Mouse (Mus musculus): ENCODE data around the gene Ank.
"Not testable (repeated sequence)": the region's sequence is repeated elsewhere in the genome, so short reads cannot be mapped to it uniquely, and the experiment has no call there.

Ank gene

DNA sequence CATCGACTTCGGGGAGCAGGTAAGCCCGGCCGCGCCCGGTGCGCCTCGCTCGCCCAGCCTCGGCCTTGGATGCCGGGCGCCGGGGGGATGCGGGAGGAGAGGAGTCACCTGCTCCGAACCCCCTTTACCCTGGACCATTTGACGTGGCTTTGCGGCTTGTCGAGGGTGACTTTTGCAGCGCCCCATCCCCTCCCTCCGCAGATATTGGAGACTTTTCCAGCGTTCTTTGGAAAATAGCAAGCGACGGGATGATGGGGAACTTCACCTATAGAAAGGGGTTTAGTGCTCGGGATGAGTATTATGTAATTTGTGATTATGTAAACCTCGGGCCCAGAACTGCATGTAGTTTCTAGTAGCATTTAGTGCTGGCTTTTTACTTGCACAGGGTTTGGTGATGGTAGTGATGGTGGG lies 609 bp downstream of the Ank start:
- DNase-seq (ENCODE audit: low spot score): no peak

- DNase-seq (ENCODE audit: low spot score): no peak
Observed at GRCm38 (mm10) chr15:27467641-27468040, 1.2 kb downstream of the Ank start.

DNA sequence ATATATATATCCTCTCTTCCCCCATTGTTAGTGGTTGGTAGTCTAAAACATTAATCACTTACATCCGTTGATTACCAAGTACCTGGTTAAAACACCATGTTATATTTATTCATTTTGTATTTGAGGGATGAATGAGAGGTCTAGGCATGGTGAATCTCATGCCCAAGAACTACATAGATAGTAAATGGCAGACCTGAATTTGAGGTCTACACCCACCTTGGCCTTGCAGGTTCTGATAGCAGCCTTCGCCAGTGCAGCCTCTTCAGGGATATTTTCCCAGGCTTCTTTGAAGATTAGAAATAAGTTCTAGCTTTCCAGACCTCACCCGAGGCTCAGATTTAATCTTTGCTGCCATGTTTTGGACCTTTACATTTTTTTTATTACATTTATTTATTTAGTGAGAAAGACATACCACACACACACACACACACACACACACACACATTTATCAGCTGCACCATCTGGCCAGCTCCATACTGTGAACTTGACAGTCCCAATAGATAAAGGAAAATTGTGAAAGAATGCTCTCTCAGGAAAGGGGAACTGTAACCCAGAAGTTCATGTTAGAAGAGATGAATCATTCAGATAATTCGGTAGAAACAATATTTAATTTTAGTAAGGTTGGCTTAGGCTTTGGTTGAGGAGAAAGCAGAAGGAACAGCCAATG lies 2.5 kb downstream of the Ank start:
- DNase-seq (ENCODE audit: low spot score): no peak

DNA sequence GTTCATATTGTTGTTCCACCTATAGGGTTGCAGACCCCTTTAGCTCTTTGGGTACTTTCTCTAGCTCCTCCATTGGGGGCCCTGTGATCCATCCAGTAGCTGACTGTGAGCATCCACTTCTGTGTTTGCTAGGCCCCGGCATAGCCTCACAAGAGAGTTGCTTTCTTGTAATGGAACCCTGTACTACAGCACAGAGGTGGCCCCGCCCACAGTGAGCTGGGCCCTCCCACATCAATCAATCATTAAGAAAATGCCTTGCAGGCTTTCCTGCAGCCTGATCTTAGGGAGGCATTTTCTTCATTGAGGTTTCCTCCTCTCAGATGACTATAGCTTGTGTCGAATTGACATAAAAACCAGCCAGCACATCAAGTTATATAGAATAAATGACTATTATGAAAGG lies 3.9 kb downstream of the Ank start:
- DNase-seq (ENCODE audit: low spot score): not testable (repeated sequence)

DNA sequence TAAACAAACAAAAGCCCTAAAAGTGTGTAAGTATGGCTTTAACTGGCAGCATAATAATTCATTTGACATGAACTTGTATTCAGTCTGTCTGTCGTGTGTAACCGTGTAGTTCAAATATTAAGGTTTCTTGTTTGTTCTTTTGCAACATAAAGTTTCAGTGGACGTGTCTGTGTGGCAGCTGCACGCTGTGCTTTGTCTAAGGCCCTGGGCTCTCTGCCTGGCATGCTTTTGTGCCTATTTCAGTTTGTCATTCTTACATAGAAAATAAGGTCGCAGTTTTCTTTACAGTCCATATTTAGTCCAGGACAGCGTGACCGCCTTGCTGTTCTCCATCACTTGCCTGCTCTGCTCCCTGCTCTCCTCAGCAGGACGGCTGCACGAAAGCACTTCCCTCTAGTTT lies 5.8 kb downstream of the Ank start:
- no peak for DNase-seq (ENCODE audit: low spot score)

GRCm38 (mm10) chr15:27475988-27476387 lies 9.5 kb downstream of the Ank start:
- DNase-seq (ENCODE audit: low spot score): no peak

DNA sequence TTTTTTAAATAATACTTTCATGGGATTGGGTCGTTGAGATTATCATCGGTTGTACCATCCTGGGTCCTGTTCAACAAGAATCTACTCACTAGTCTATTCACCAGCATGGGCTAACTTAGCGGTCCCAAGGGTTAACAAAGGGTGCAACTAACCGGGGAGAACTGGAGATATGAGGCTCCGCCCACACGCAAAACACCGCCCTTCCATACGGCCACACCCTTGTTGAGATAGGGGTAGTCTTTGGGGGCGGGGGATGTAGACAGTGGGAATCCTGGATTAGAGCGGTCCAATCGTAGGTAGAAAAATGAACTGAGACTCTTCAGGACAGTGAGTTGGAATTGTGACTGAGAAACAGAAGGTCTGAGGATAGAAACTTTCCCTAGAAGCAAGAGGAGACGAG lies 10.2 kb downstream of the Ank start:
- DNase-seq (ENCODE audit: low spot score): no peak

DNA sequence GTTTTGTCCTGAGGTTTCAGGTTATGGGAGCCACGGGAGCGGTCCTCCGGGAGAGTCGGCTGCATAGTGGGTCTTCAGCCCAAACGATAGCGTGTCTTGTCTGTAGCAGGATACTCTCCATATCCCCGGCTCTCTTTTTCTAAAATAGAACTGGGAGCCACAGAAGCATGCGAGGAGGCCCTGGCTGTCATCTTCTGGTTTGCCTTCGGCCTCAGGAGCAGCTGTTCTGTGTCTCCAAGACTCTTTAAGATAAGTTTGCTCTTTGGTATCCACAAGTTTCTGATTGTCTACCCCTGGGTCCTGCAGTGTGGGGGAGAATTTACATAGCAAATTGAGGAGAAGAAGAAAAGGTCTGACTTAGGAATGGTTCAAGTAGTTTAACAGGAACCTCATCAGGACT lies 10.7 kb downstream of the Ank start:
- no peak for DNase-seq (ENCODE audit: low spot score)

DNA sequence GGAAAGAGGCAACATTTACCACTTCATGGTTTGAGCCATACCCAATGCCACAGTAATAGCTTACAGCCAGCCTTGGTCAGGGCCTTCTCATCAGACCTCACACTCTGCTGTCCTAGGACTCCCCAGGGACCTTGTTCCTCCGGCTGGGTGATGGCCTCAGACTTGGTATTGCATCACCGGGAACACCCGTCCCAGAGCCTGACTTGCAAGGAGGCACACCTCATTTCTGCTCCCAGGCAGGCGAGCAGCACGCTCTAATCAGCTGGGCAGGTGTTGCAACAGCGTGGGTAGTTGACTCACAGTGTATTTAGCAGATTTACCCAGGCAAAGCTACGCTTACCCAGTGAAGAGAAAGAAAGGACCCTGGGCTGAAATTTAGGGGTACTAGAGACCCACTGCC lies 11.2 kb downstream of the Ank start:
- DNase-seq (ENCODE audit: low spot score): no peak

- no peak for DNase-seq (ENCODE audit: low spot score)
Observed at GRCm38 (mm10) chr15:27480333-27481015, 14.0 kb downstream of the Ank start.

GRCm38 (mm10) chr15:27481956-27482355 lies 15.5 kb downstream of the Ank start:
- DNase-seq (ENCODE audit: low spot score): no peak

DNA sequence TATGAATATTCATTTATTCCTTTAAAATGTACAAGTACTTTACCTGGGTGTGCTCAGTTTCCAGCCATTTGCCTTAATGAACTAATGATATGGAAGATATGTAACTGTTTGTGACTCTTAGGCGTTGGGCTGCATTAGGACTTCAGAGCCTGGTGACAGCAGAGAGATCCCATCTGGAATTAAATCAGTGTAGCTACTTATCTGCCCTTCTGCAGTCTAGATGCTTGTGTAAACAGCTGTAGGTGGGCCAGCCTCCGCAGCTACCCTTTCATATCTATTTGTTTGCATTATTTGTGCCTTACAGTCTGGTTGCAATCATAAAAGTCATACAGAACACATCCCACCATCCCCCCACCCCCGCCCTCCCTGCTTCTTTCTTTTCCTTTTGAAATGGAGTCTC lies 16.7 kb downstream of the Ank start:
- DNase-seq (ENCODE audit: low spot score): no peak

GRCm38 (mm10) chr15:27485567-27486278 lies 19.2 kb downstream of the Ank start:
- DNase-seq (ENCODE audit: low spot score): no peak

- DNase-seq (ENCODE audit: low spot score): no peak
Observed at GRCm38 (mm10) chr15:27486279-27486618, 19.8 kb downstream of the Ank start.

DNA sequence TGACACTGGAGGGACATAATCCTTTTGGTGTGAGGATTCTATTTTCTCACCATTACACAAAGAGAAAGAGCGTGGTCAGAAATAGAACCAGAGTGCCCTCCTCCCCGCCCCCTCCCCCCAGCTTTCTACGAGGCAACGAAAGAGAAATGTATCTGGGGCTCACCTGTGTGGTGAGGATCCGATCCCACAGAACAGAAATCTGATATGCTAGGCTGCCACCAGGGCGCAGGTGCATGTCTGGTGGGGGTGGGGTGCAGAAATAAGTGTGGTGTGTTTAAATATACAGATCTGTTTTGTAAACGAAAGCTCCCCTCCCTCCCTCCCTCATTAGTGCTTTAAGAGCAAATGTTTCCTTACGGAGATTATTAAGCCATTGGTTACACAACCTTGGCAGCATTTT lies 20.6 kb downstream of the Ank start:
- DNase-seq (ENCODE audit: low spot score): no peak

DNA sequence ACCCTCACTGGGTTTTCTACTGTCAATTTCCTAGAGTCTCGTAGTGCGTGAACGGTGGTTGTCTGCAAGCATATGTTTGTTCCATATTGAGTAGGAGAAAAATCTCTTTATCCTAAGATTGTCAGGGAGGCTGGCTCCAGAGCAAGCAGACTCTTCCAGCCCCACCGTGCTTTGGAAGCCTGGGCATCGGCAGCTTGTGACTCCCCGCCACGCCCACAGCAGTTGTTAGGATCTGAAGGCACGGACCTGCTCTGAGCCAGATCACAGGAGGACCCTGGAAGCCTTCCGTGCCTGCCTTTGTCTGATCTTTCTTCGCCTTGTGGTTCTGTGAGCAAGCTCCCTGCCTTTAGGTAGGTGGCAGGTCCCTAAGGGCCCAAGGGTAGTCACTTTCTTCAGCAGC lies 21.6 kb downstream of the Ank start:
- no peak for DNase-seq (ENCODE audit: low spot score)

GRCm38 (mm10) chr15:27490676-27491075 lies 24.2 kb downstream of the Ank start:
- no peak for DNase-seq (ENCODE audit: low spot score)

DNA sequence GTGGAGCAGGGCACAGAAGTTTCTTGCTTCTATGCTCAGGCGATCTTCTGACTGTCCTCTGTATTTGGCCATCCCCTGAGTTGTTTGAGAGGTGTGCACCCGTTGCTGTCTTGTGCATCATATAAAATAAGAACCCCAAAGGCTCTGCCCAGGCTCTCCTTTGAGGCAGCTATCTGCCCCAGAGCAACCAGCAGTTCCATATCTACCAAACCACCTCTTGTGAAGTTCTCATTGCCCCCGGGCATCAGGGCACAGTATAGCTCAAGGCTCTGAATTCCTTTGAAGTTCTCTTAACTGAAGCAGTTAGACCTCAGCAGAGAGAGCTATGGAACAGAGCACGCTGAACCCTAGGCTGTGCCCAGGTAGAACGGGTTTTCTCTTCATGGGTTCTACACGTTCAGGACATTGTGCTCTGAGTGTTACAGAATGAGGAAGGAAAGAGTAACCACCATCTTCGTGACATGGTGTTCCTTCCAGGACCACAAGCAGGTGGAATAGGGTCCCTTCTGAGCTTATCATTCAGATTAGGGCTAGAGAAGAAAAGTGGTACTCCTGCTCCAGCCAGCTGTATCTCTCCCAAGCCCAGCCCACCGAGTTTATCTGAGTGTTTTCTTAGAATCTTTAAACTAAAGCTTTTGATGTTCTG lies 25.1 kb downstream of the Ank start:
- DNase-seq (ENCODE audit: low spot score): no peak

DNA sequence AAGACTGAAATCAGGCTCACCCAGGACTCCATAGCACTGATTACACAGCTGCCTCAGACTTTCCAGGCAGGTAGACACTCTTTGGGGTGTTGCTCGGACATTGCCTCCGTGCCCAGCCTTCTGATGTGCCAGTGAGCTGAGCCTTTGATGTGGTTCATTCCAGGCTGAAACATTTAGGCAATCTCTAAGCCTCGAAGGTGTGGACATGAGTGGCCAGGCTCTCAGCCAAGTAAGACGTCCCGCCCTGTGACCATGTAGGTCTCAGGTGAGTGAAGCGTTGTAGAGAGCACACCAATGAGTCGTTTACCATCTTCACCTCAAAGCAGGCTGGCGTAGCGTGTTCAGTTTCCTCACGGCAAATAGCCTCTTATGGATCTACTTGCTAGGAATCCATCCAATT lies 25.7 kb downstream of the Ank start:
- no peak for DNase-seq (ENCODE audit: low spot score)

DNA sequence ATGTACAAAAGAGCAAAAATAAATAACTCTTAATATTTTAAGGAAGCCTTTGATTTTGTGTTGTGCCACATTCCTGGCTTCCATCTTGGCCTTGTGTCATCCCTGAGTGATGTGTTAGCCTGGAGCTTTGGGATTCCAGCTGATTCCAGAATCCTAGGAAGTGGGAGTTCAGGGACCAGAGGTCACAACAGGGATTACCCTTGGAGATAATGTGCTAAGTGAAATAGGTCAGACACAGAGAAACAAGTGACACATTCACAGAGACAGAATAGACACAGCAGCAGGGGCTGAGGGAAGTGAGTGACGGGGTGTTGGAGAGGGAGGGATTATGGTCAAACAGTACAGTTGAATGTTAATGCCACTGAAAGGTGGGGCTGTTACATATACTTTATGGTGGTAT lies 26.3 kb downstream of the Ank start:
- no peak for DNase-seq (ENCODE audit: low spot score)

DNA sequence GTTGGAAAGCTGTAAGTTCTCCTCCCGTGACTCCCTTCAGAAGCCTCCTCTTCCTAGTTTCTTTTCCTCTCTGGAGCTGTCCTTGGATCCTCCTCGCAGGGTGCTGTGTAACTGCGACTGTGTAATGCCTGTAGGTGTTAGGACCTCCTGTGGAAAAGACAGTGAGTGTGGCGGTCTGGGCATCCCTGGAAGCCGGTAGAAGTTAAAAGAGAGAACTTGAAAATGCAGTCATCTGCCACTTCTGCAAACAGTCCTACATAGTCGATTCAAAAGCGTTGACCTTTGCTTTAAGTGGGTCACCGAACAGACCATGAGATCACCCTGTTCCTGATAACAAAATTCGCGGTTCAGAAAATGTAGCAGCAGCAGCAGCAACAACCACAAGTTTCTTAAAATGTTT lies 27.0 kb downstream of the Ank start:
- DNase-seq (ENCODE audit: low spot score): no peak

DNA sequence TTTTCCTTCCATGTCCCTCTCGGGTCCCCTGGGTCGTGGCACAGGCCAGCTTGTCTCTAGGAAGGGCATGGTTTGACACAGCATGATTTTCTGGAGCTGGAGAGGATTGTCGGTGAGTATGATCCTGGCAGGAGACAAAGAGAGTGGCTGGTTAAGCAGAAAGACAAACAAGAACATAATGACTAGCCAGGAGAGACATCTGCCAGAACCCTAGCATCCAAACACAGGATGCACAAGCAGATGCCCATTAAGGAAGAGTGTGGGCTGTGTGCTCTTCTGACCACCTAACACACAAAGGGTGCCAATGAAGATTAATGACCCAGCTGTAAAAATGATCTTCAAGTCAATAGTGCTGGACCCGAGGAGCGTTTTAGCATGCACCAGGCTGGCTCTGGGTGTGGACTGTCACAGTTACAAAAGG lies 29.5 kb downstream of the Ank start:
- DNase-seq (ENCODE audit: low spot score): no peak

All from ovary, postnatal 36 days (tissue).